Mouse (Mus musculus) spleen, adult 2 months (tissue): ENCODE results near the gene Jak1.

Experiments used
- CTCF ChIP-seq: fragments of 200-500 bp; IDR thresholded peaks from 2 replicates; pipeline ENCODE4 v1.5.1; 2011; ENCODE audit warnings: mild to moderate bottlenecking, inconsistent platforms; ENCODE audit not compliant: insufficient read depth, insufficient read length, insufficient replicate concordance; ENCODE audit errors: extremely low read depth
- POLR2A ChIP-seq: fragments of 200-500 bp; IDR thresholded peaks from 2 replicates; pipeline ENCODE4 v1.6.1; 2011; ENCODE audit warnings: low read depth, low read length, inconsistent platforms

DNA sequence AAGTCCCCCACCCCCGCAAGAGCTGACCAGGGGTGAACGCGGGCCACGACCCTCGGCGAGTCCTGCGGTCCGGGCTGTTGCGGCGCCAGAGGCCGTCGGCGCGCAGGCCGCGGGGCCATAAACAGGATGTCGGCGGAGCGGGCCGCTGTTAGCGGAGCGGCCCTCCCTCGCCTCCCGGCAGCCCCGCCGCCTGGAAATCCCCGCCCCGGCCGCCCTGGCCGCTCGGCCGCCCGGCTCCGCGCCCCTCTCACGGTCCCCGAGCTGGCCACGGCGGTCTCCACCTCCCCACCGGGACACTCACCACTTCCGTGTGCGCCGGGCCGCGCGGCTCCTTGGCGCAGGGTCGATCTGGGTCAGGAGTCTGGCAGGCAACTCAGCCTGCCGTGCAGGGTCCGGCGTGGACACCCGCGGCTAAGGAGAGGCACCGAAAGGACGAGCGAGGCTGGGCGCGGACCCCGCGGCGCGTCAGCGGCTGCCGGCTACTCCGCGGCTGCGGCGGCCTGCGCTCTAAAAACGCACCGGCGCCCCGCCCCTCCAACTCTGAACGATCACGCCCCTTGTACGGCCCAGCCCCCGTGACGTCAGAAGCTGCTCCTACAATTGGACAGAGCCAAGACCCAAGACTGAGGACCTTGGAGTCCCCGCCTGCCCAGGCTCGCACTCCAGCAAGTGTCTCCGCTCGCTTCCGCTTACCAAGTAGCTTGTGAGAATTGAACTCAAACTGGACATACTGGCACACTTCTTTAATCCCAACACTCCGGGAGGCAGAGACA is at the start of gene Jak1:
- TF ChIP-seq POLR2A (peak; percentile 98), CTCF (no peak)
